In the genomic region with DNA sequence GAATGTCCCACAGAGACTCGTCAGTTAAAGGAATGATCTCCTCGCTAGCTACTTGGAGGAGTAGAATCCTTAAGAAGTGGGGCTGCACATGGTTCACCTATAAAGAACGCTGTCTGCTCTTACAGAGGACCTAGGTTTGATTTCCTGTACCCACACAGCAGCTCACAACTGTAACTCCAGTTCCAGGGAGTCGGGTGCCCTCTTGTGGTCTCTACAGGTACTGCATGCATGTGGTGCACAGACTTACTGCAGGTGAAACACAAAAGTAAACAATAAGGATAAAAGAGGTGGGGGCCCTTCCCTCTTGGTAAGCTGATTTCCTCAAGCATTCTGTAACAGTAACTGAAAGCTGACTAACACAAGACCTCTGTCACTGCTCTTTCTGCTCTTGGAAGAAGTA, we compare ENCODE assay signal across 9 mouse cellular contexts.
A peak's percentile ranks its signal among the peaks of the same experiment; 100 is the strongest.
DNase-seq lines count a peak whose midpoint lies in the region; ATAC-seq and TF ChIP-seq lines count a peak whose summit lies in the region.
"Had no signal": no experiment of that assay in that cellular context is flagged by ENCODE, and none has a peak within 500 bp of the region (broad histone marks: within the 10 kb centered on the region; RNA-seq: fewer than 3 reads in every experiment).

No protein-coding gene starts in this region.

- intact Hi-C loops in gastrocnemius, adult 2 months (cut with DNase I) = loop anchor here (5.0 kb wide), 1 partner anchor 234 kb away; no protein-coding TSS in a partner anchor

- H3K4me3 ChIP-seq in gastrocnemius, adult 2 months = no peak overlapping the region
- H3K4me3 ChIP-seq in neural tube, embryonic 15.5 days (replicated peaks) = no peak overlapping the region
- H3K4me3 ChIP-seq in embryonic facial prominence, embryonic 10.5 days = no peak overlapping the region
- H3K4me3 ChIP-seq: myocyte had no signal

- H3K36me3 ChIP-seq in neural tube, embryonic 15.5 days = no peaks in the 10 kb centered on the region
- H3K36me3 ChIP-seq in embryonic facial prominence, embryonic 10.5 days (replicated peaks) = no peaks in the 10 kb centered on the region

- peak; percentile 76 for TF ChIP-seq CTCF in gastrocnemius, adult 2 months (IDR thresholded peaks at IDR 0.05)

- H3K27ac ChIP-seq in gastrocnemius, adult 2 months = no peak overlapping the region
- no peak overlapping the region for H3K27ac ChIP-seq in neural tube, embryonic 15.5 days (replicated peaks)
- no peak overlapping the region for H3K27ac ChIP-seq in embryonic facial prominence, embryonic 10.5 days (replicated peaks)

- H3K9ac ChIP-seq in neural tube, embryonic 15.5 days (replicated peaks) = no peak overlapping the region

- no peak for DNase-seq in gastrocnemius, adult 2 months
- no peak for DNase-seq in gastrocnemius, postnatal 4 days (ENCODE audit: low spot score in 2 of 2)
- DNase-seq in neural tube, embryonic 10.5 days (ENCODE audit: extremely low spot score, low spot score) = peak; percentile 65
- DNase-seq in embryonic facial prominence, embryonic 10.5 days (ENCODE audit: low spot score) = peak; percentile 65
- peak; percentile 40 to 68 for DNase-seq in spleen, postnatal 10 days (ENCODE audit: low spot score in 2 of 2)
- no peak for DNase-seq in ovary, adult 18-20 months (ENCODE audit: low spot score)

- 79% methylated on average over 4 of the region's 4 CpGs for whole genome bisulfite sequencing in neural tube, embryonic 15.5 days
- WGBS in embryonic facial prominence, embryonic 10.5 days = 74% methylated on average over 4 of the region's 4 CpGs

- no peaks in the 10 kb centered on the region for H3K27me3 ChIP-seq in neural tube, embryonic 15.5 days (replicated peaks)
- peaks cover 11% of the 10 kb centered on the region for H3K27me3 ChIP-seq in embryonic facial prominence, embryonic 10.5 days (replicated peaks; ENCODE audit: low read depth, poor library complexity, severe bottlenecking)

- H3K9me3 ChIP-seq in neural tube, embryonic 15.5 days (replicated peaks) = no peaks in the 10 kb centered on the region
- no peaks in the 10 kb centered on the region for H3K9me3 ChIP-seq in embryonic facial prominence, embryonic 10.5 days

- H3K4me1 ChIP-seq in neural tube, embryonic 15.5 days = peaks cover 10% of the 10 kb centered on the region
- peaks cover 21% of the 10 kb centered on the region for H3K4me1 ChIP-seq in embryonic facial prominence, embryonic 10.5 days

- H3K4me2 ChIP-seq in neural tube, embryonic 15.5 days = no peak overlapping the region

- no peak for ATAC-seq in neural tube, embryonic 15.5 days (ENCODE audit: low FRiP score)
- ATAC-seq in monocyte, adult 5-6 weeks (replicated peaks; ENCODE audit: insufficient number of reproducible peaks, low FRiP score, low TSS enrichment, poor library complexity, severe bottlenecking) = no peak

Comparison
In these comparisons a context has a peak if more than half of its experiments do, and no peak if none do; other contexts are left out.
1. DNase-seq: peak in neural tube, embryonic 10.5 days (single experiment), embryonic facial prominence, embryonic 10.5 days (single experiment) and spleen, postnatal 10 days (2 of 2); none in gastrocnemius, adult 2 months (single experiment), gastrocnemius, postnatal 4 days (0 of 2) and ovary, adult 18-20 months (single experiment).